Mouse (Mus musculus) liver, adult 2 months (tissue): ENCODE results near the gene Phf21a. TPM values are rescaled to one million over a fixed set of nuclear protein-coding genes. Genes with fewer than 3 reads are reported as not detected.

Experiments used
- DNase-seq: peaks from one replicate; pipeline ENCODE4 v3.0.0-alpha.2; 2011; ENCODE audit warnings: low read depth, low spot score; ENCODE audit errors: extremely low read depth
- H3K27ac ChIP-seq: fragments of 200-500 bp; replicated peaks from 2 replicates; pipeline ENCODE4 v1.5.1; 2012; ENCODE audit warnings: low read depth, mild to moderate bottlenecking, control low read depth, inconsistent platforms, low read length; ENCODE audit not compliant: insufficient read depth
- H3K27me3 ChIP-seq: fragments of 200-500 bp; 2 replicates; pipeline ENCODE4 v1.6.1; 2012; ENCODE audit warnings: mild to moderate bottlenecking, moderate library complexity, low read length, inconsistent platforms; ENCODE audit not compliant: control insufficient read depth, insufficient read depth
- H3K36me3 ChIP-seq: fragments of 200-500 bp; 2 replicates; pipeline ENCODE4 v1.6.1; 2012; ENCODE audit warnings: low read length, inconsistent platforms; ENCODE audit not compliant: control insufficient read depth, insufficient read depth
- H3K4me1 ChIP-seq: fragments of 200-500 bp; 2 replicates; pipeline ENCODE4 v1.6.1; 2011; ENCODE audit warnings: low read length; ENCODE audit not compliant: control insufficient read depth, insufficient read depth
- H3K4me3 ChIP-seq: fragments of 200-500 bp; 2 replicates; pipeline ENCODE4 v1.5.1; 2011; ENCODE audit warnings: low read depth, mild to moderate bottlenecking, control low read depth, low read length, moderate library complexity; ENCODE audit not compliant: insufficient read depth
- H3K79me2 ChIP-seq: fragments of 200-500 bp; 2 replicates; pipeline ENCODE4 v1.6.1; 2012; ENCODE audit warnings: inconsistent platforms, mild to moderate bottlenecking, low read length, moderate library complexity; ENCODE audit not compliant: control insufficient read depth, insufficient read depth
- H3K9ac ChIP-seq: fragments of 200-500 bp; 2 replicates; pipeline ENCODE4 v1.6.1; 2012; ENCODE audit warnings: low read depth, mild to moderate bottlenecking, control low read depth, inconsistent platforms, low read length
- CTCF ChIP-seq: fragments of 200-500 bp; IDR thresholded peaks from 2 replicates; pipeline ENCODE4 v1.5.1; 2011; ENCODE audit warnings: low read depth, low read length, control low read depth
- POLR2A ChIP-seq: fragments of 200-500 bp; IDR thresholded peaks from 2 replicates; pipeline ENCODE4 v1.6.1; 2011; ENCODE audit warnings: low read length, control low read depth; ENCODE audit not compliant: insufficient read depth; ENCODE audit errors: extremely low read depth
- WGBS: fragments of 180-500 bp; shearing (Covaris S2); methylation state at CpG from one replicate; pipeline ENCODE4 v1.1.7; 2018; 5-methylcytosine and 5-hydroxymethylcytosine counted together
- polyA plus RNA-seq: library from polyadenylated mRNA; depleted of rRNA; stranded (reverse); fragments of >200 nt; gene quantifications from 2 replicates; pipeline ENCODE4 v1.2.3, GENCODE M21; 2012
- total RNA-seq: library from RNA; depleted of rRNA; stranded (reverse); fragments of >200 nt; gene quantifications from 2 replicates; pipeline ENCODE4 v1.2.3, GENCODE M21; 2014

Phf21a gene
- total and polyA plus RNA-seq, 2 experiments: 11.4 to 14.5 TPM

DNA sequence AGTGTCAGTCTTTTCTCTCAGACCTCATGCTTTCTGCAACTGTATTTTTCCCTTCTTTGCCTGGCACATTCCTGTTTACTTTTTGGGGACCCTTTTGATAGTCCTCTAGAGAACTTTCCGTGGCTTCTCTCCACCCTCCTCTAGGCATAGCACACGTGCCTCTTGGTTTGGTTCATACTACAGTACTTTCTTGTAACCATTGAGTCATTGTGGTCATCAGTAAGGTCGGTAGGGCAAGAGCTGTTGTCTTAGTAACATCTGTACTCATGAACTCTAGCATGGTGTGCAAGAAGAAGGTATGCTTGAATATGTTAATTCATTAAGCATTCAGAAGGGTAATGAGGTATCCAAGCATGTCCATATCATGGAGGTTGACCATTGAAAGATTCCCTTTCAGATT, 148.4 kb downstream of the Phf21a start:
- Histone ChIP-seq H3K27ac (no peak overlapping the region), H3K4me3 (no peak overlapping the region), H3K36me3 (peaks cover 22% of the 10 kb centered on the region; the same call in 1 of the 2 replicates), H3K79me2 (no peaks in the 10 kb centered on the region), H3K27me3 (no peaks in the 10 kb centered on the region), H3K9ac (no peak overlapping the region), H3K4me1 (no peaks in the 10 kb centered on the region)
- TF ChIP-seq CTCF (no peak), POLR2A (no peak)
- 78% methylated on average over 3 of the region's 3 CpGs for WGBS
- no peak for DNase-seq

DNA sequence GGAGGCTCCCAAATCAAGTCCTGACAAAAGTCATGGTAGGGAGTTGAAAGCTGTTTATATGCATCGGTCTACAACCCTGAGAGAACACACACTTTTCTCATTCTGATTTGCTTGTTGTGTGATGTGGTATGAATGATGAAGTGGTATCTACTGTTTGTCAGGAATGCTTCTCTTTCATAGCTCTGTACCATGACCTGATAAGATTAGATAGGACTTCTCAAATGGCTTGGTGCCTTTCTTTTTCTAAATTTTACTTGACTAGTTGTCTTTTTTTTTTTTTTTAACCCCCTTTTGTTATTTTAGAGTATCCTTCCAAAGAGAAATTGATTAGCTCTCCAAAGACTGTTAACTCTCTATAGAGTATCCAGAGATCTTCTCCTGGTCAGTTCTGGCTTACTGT, 153.2 kb downstream of the Phf21a start:
- peaks cover 21% of the 10 kb centered on the region for H3K36me3 ChIP-seq
- H3K27me3 ChIP-seq: no peaks in the 10 kb centered on the region
- WGBS: 100% methylated on average over 1 of the region's 1 CpGs
- H3K9ac ChIP-seq: no peak overlapping the region
- H3K4me3 ChIP-seq: no peak overlapping the region
- DNase-seq: no peak
- no peaks in the 10 kb centered on the region for H3K4me1 ChIP-seq
- TF ChIP-seq POLR2A (no peak), CTCF (no peak)
- H3K27ac ChIP-seq: no peak overlapping the region
- H3K79me2 ChIP-seq: no peaks in the 10 kb centered on the region; the same call in 1 of the 2 replicates

DNA sequence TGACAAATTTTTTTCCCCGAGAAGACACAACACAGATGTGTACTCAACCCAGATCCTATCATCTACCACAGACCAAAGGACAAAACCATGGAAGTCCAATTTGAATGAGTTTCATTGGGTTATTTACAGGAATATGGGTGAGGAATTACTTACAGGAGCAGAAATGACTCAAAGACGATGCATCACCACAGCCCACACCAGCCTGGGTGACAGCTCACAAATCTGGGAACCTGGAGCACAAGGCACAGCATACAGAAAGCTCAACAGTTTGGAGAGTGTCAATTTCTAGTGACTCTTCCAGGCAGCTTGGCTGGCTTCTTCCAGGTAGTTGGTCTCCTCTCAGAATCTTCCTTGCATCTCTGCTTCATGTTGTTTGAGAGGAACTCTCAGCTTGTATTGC, 154.8 kb downstream of the Phf21a start:
- Histone ChIP-seq H3K27ac (no peak overlapping the region), H3K36me3 (peaks cover 22% of the 10 kb centered on the region), H3K79me2 (no peaks in the 10 kb centered on the region; the same call in 1 of the 2 replicates), H3K27me3 (no peaks in the 10 kb centered on the region), H3K4me1 (no peaks in the 10 kb centered on the region), H3K9ac (no peak overlapping the region), H3K4me3 (no peak overlapping the region)
- DNase-seq: no peak
- WGBS: 98% methylated on average over 2 of the region's 2 CpGs
- no peak for TF ChIP-seq POLR2A

DNA sequence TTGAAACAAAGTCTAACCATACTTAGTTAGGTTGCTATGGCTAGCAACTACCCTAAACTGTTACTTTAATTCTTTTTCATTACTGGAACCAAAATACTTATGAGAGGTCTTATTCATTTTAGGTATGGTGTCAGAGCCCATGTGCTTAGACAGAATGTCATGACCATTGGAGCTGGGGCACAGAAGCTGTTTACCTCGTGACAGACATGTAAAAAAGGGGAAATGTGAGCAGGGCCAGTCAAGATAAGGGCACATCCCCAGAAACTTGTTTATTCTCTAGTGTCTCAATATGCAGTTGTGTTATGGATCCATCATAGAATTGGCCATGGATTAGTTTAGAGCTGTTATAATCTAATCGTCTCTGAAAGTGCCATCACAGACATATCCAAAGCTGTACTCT, 157.6 kb downstream of the Phf21a start:
- Histone ChIP-seq H3K36me3 (peaks cover 19% of the 10 kb centered on the region), H3K27ac (no peak overlapping the region), H3K9ac (no peak overlapping the region), H3K79me2 (no peaks in the 10 kb centered on the region; the same call in 1 of the 2 replicates), H3K27me3 (no peaks in the 10 kb centered on the region), H3K4me1 (no peaks in the 10 kb centered on the region), H3K4me3 (no peak overlapping the region)
- TF ChIP-seq CTCF: no peak
- TF ChIP-seq POLR2A: no peak
- no peak for DNase-seq
- WGBS: 90% methylated on average over 2 of the region's 2 CpGs

DNA sequence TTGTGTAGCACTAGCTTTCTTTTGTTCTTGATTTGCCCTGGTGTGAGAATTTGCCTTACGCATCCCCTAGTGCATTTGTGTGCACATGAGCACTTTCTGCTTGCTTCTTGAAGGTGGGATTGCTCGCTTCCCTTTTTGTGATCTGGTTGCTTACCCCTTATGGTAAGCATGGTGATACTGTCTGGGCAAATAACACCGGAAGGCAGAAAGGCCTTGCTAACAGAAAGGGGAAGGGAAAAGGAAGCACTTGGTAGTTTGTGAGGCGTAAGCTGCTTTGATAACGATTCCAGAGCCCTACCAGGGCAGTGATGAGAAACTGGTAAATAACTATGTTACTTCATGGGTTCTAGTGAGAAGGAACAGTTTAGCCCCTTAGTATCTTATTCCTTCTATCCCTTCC, 160.9 kb downstream of the Phf21a start:
- TF ChIP-seq POLR2A: no peak
- no peak for TF ChIP-seq CTCF
- DNase-seq: no peak
- no peaks in the 10 kb centered on the region for H3K4me1 ChIP-seq
- no peaks in the 10 kb centered on the region; the same call in 1 of the 2 replicates for H3K79me2 ChIP-seq
- peaks cover 10% of the 10 kb centered on the region for H3K36me3 ChIP-seq
- H3K4me3 ChIP-seq: no peak overlapping the region
- H3K27me3 ChIP-seq: no peaks in the 10 kb centered on the region
- WGBS: 82% methylated on average over 5 of the region's 5 CpGs
- no peak overlapping the region for H3K9ac ChIP-seq
- H3K27ac ChIP-seq: no peak overlapping the region

DNA sequence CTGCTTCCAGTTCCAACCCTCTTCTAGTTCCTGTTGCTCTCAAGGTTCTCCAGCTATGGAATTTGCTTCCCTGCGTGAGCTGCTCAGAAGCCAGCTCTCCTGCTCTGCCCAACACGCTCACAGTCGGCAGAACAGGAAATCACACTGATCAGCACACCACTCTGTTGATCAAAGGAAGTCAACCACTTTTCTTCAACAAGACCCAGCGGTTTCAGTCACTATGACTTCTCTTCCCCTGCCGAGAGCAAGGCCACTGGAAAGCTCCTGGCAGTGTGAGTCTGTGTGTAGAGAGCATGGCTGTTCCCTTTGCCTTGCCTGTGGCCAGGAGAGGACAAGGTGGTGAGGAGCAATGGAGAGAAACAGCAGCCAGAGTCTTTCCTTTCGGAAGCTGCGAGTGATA, 163.2 kb downstream of the Phf21a start:
- DNase-seq: no peak
- no peak overlapping the region for H3K4me3 ChIP-seq
- H3K9ac ChIP-seq: no peak overlapping the region
- peaks cover 8% of the 10 kb centered on the region for H3K36me3 ChIP-seq
- 89% methylated on average over 7 of the region's 7 CpGs for WGBS
- H3K27ac ChIP-seq: no peak overlapping the region
- no peaks in the 10 kb centered on the region; the same call in 1 of the 2 replicates for H3K79me2 ChIP-seq
- H3K27me3 ChIP-seq: no peaks in the 10 kb centered on the region
- no peak for TF ChIP-seq CTCF
- H3K4me1 ChIP-seq: no peaks in the 10 kb centered on the region
